Mouse (Mus musculus): ENCODE measurements around the gene Lcn5. TPM values are rescaled to one million over a fixed set of nuclear protein-coding genes. Genes with fewer than 3 reads are reported as not detected.

Gene Lcn5
- polyA plus RNA-seq (2015; fragmentation: Nextera tagmentation; extraction: Ambion mirVana): not detected in 2 replicates

- H3K9me3 ChIP-seq (replicated peaks): no peaks in the 10 kb centered on the region
- H3K36me3 ChIP-seq: no peaks in the 10 kb centered on the region
- H3K9ac ChIP-seq: no peak within 1 kb of the TSS
- H3K4me3 ChIP-seq: no peak within 1 kb of the TSS
- H3K4me1 ChIP-seq (replicated peaks): no peaks in the 10 kb centered on the region
- H3K4me2 ChIP-seq: no peak within 1 kb of the TSS
- no peak for ATAC-seq (replicated peaks; ENCODE audit: insufficient number of reproducible peaks, insufficient read depth, low FRiP score, low read depth)
- H3K27me3 ChIP-seq: 0 out of 2 replicates have a peak, but pooled peaks cover 18% of the 10 kb centered on the region
- no peak within 1 kb of the TSS for H3K27ac ChIP-seq
These were observed at the start of gene Lcn5 for GRCm38 (mm10) chr2:25657652-25658051. Gene Lcn5 (plus strand): TSS chr2:25657952.

- no peak overlapping the region for H3K9ac ChIP-seq
These were observed 49.1 kb upstream of the Lcn5 start for GRCm38 (mm10) chr2:25608671-25609070.

GRCm38 (mm10) chr2:25616398-25616797 lies 41.4 kb upstream of the Lcn5 start:
- H3K4me1 ChIP-seq (replicated peaks): peaks cover 11% of the 10 kb centered on the region
- ATAC-seq (replicated peaks; ENCODE audit: insufficient number of reproducible peaks, insufficient read depth, low FRiP score, low read depth): no peak
- H3K9me3 ChIP-seq (replicated peaks): no peaks in the 10 kb centered on the region
- peaks cover 47% of the 10 kb centered on the region for H3K27me3 ChIP-seq
- H3K4me2 ChIP-seq: peak overlapping the region; percentile 33
- 20% methylated on average over 22 of the region's 22 CpGs for WGBS
- H3K4me3 ChIP-seq: peak overlapping the region; percentile 14
- no peak overlapping the region for H3K9ac ChIP-seq
- no peaks in the 10 kb centered on the region for H3K36me3 ChIP-seq
- no peak overlapping the region for H3K27ac ChIP-seq

More at GRCm38 (mm10) chr2:25608671-25609070, 49.1 kb upstream of the Lcn5 start:
- no peaks in the 10 kb centered on the region for H3K9me3 ChIP-seq (replicated peaks)
- 57% methylated on average over 10 of the region's 10 CpGs for WGBS
- H3K4me2 ChIP-seq: peak overlapping the region; percentile 63
- H3K4me1 ChIP-seq (replicated peaks): peaks cover 18% of the 10 kb centered on the region
- no peaks in the 10 kb centered on the region; the same call in 1 of the 2 replicates for H3K27me3 ChIP-seq
- H3K4me3 ChIP-seq: peak overlapping the region; percentile 81
- no peak overlapping the region; the same call in 1 of the 2 replicates for H3K27ac ChIP-seq
- no peaks in the 10 kb centered on the region for H3K36me3 ChIP-seq
- ATAC-seq (replicated peaks; ENCODE audit: insufficient number of reproducible peaks, insufficient read depth, low FRiP score, low read depth): no peak

- H3K36me3 ChIP-seq: no peaks in the 10 kb centered on the region
- WGBS: 66% methylated on average over 3 of the region's 3 CpGs
- H3K27me3 ChIP-seq: peaks cover 47% of the 10 kb centered on the region
- no peak for ATAC-seq (replicated peaks; ENCODE audit: insufficient number of reproducible peaks, insufficient read depth, low FRiP score, low read depth)
- H3K9ac ChIP-seq: no peak within 1 kb of the TSS
- no peak within 1 kb of the TSS for H3K4me2 ChIP-seq
- no peak within 1 kb of the TSS for H3K4me3 ChIP-seq
- no peaks in the 10 kb centered on the region for H3K9me3 ChIP-seq (replicated peaks)
- H3K4me1 ChIP-seq (replicated peaks): peaks cover 18% of the 10 kb centered on the region
- H3K27ac ChIP-seq: no peak within 1 kb of the TSS
These were observed 40.2 kb upstream of the Lcn5 start, which contains the start of gene Ccdc183 for GRCm38 (mm10) chr2:25617578-25617977. Gene Ccdc183 (minus strand): TSS chr2:25617678.

GRCm38 (mm10) chr2:25620386-25620785 lies 37.4 kb upstream of the Lcn5 start:
- Histone ChIP-seq H3K27ac (no peak overlapping the region), H3K4me3 (no peak overlapping the region), H3K27me3 (peaks cover 34% of the 10 kb centered on the region), H3K4me1 (replicated peaks) (peaks cover 18% of the 10 kb centered on the region), H3K9ac (no peak overlapping the region), H3K4me2 (no peak overlapping the region), H3K9me3 (replicated peaks) (no peaks in the 10 kb centered on the region), H3K36me3 (no peaks in the 10 kb centered on the region)
- WGBS: 66% methylated on average over 6 of the region's 6 CpGs
- ATAC-seq (replicated peaks; ENCODE audit: insufficient number of reproducible peaks, insufficient read depth, low FRiP score, low read depth): no peak

GRCm38 (mm10) chr2:25620852-25621228 lies 36.9 kb upstream of the Lcn5 start:
- Histone ChIP-seq H3K9me3 (replicated peaks) (no peaks in the 10 kb centered on the region), H3K4me3 (no peak overlapping the region), H3K27ac (no peak overlapping the region), H3K4me1 (replicated peaks) (peaks cover 18% of the 10 kb centered on the region), H3K4me2 (peak overlapping the region; percentile 92), H3K36me3 (no peaks in the 10 kb centered on the region), H3K9ac (no peak overlapping the region), H3K27me3 (peaks cover 29% of the 10 kb centered on the region)
- 75% methylated on average over 4 of the region's 4 CpGs for WGBS
- no peak for ATAC-seq (replicated peaks; ENCODE audit: insufficient number of reproducible peaks, insufficient read depth, low FRiP score, low read depth)

- Histone ChIP-seq H3K4me3 (peak within 1 kb of the TSS; percentile 59), H3K36me3 (no peaks in the 10 kb centered on the region), H3K9me3 (replicated peaks) (no peaks in the 10 kb centered on the region), H3K9ac (peak within 1 kb of the TSS; percentile 64), H3K27me3 (peaks cover 23% of the 10 kb centered on the region), H3K27ac (peak within 1 kb of the TSS; percentile 67), H3K4me2 (peak within 1 kb of the TSS; percentile 92), H3K4me1 (replicated peaks) (peaks cover 13% of the 10 kb centered on the region)
- 7% methylated on average over 34 of the region's 34 CpGs for WGBS
- peak; percentile 89 for ATAC-seq (replicated peaks; ENCODE audit: insufficient number of reproducible peaks, insufficient read depth, low FRiP score, low read depth)
These were observed 36.2 kb upstream of the Lcn5 start, which contains the start of gene Tmem141 for GRCm38 (mm10) chr2:25621229-25622200. Gene Tmem141 (minus strand): TSS chr2:25622005.

- 53% methylated on average over 5 of the region's 5 CpGs for WGBS
- ATAC-seq (replicated peaks; ENCODE audit: insufficient number of reproducible peaks, insufficient read depth, low FRiP score, low read depth): no peak
- no peaks in the 10 kb centered on the region for H3K36me3 ChIP-seq
These were observed 31.8 kb upstream of the Lcn5 start for GRCm38 (mm10) chr2:25625986-25626385.

GRCm38 (mm10) chr2:25627811-25628210 lies 29.9 kb upstream of the Lcn5 start, which contains the start of gene Fcna:
Gene Fcna (minus strand): TSS chr2:25628030.
- no peaks in the 10 kb centered on the region for H3K9me3 ChIP-seq (replicated peaks)
- ATAC-seq (replicated peaks; ENCODE audit: insufficient number of reproducible peaks, insufficient read depth, low FRiP score, low read depth): no peak
- WGBS: 73% methylated on average over 6 of the region's 6 CpGs

More at GRCm38 (mm10) chr2:25625986-25626385, 31.8 kb upstream of the Lcn5 start:
- Histone ChIP-seq H3K9ac (no peak overlapping the region), H3K4me1 (replicated peaks) (peaks cover 11% of the 10 kb centered on the region), H3K27ac (no peak overlapping the region), H3K4me2 (no peak overlapping the region), H3K27me3 (no peaks in the 10 kb centered on the region), H3K9me3 (replicated peaks) (no peaks in the 10 kb centered on the region), H3K4me3 (no peak overlapping the region)

GRCm38 (mm10) chr2:25628738-25629137 lies 29.0 kb upstream of the Lcn5 start:
- no peak overlapping the region for H3K4me3 ChIP-seq
- H3K36me3 ChIP-seq: no peaks in the 10 kb centered on the region
- H3K4me1 ChIP-seq (replicated peaks): no peaks in the 10 kb centered on the region
- ATAC-seq (replicated peaks; ENCODE audit: insufficient number of reproducible peaks, insufficient read depth, low FRiP score, low read depth): no peak
- no peaks in the 10 kb centered on the region for H3K27me3 ChIP-seq
- no peak overlapping the region for H3K9ac ChIP-seq
- H3K4me2 ChIP-seq: no peak overlapping the region
- 42% methylated on average over 4 of the region's 4 CpGs for WGBS
- H3K9me3 ChIP-seq (replicated peaks): no peaks in the 10 kb centered on the region
- H3K27ac ChIP-seq: no peak overlapping the region

More at GRCm38 (mm10) chr2:25627811-25628210, 29.9 kb upstream of the Lcn5 start, which contains the start of gene Fcna:
- Histone ChIP-seq H3K4me3 (no peak within 1 kb of the TSS), H3K27ac (no peak within 1 kb of the TSS), H3K9ac (no peak within 1 kb of the TSS), H3K27me3 (no peaks in the 10 kb centered on the region), H3K4me2 (no peak within 1 kb of the TSS), H3K4me1 (replicated peaks) (no peaks in the 10 kb centered on the region), H3K36me3 (no peaks in the 10 kb centered on the region)

- Histone ChIP-seq H3K27ac (no peak overlapping the region), H3K27me3 (no peaks in the 10 kb centered on the region), H3K4me1 (replicated peaks) (no peaks in the 10 kb centered on the region), H3K36me3 (no peaks in the 10 kb centered on the region), H3K4me2 (no peak overlapping the region), H3K9ac (no peak overlapping the region), H3K4me3 (no peak overlapping the region), H3K9me3 (replicated peaks) (no peaks in the 10 kb centered on the region)
- 73% methylated on average over 3 of the region's 3 CpGs for WGBS
- no peak for ATAC-seq (replicated peaks; ENCODE audit: insufficient number of reproducible peaks, insufficient read depth, low FRiP score, low read depth)
These were observed 24.1 kb upstream of the Lcn5 start for GRCm38 (mm10) chr2:25633616-25634015.
